ENCODE assay signal across 9 mouse cellular contexts in the genomic region with DNA sequence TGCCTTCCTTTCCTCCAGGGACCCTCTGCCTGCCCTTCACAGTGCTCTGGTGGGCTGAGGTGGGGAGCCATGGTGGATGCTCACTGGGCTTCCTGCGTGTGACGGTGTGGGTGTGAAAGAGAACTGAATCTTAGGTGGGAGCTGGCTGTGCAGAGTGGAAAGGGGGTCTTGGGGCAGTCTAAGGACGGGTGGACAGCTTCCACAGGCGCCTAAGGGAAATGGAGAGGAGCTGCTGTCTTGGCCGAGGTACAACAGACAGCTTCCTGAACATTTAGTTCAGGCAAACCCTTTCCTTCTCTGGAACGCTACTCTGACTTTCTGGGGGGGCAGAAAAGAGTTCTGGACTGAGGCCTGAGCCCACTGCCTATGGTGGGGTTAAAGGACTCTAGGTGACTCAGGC. TPM values are rescaled to one million over a fixed set of nuclear protein-coding genes. Genes with fewer than 3 reads are reported as not detected.
DNase-seq lines count a peak whose midpoint lies in the region; ATAC-seq and TF ChIP-seq lines count a peak whose summit lies in the region.
"Had no signal": no experiment of that assay in that cellular context is flagged by ENCODE, and none has a peak within 500 bp of the region (broad histone marks: within the 10 kb centered on the region; RNA-seq: fewer than 3 reads in every experiment).

No protein-coding gene starts in this region.

- no peaks in the 10 kb centered on the region for H3K27me3 ChIP-seq in cerebellum, adult 2 months (ENCODE audit: control insufficient read depth, insufficient read depth, low read length)
- no peaks in the 10 kb centered on the region for H3K27me3 ChIP-seq in limb, embryonic 12.5 days
- H3K27me3 ChIP-seq in limb, embryonic 10.5 days (ENCODE audit: low read depth, poor library complexity, severe bottlenecking) = no peaks in the 10 kb centered on the region
- H3K27me3 ChIP-seq in heart, embryonic 14.5 days (ENCODE audit: control insufficient read depth, insufficient read depth, low read length) = no peaks in the 10 kb centered on the region
- no peaks in the 10 kb centered on the region for H3K27me3 ChIP-seq in liver, embryonic 14.5 days (ENCODE audit: control insufficient read depth, insufficient read depth, low read length)

- H3K4me3 ChIP-seq in cerebellum, adult 2 months (replicated peaks; ENCODE audit: insufficient read depth, low read depth, low read length) = peak overlapping the region; percentile 14
- no peak overlapping the region for H3K4me3 ChIP-seq in limb, embryonic 12.5 days (replicated peaks)
- no peak overlapping the region for H3K4me3 ChIP-seq in limb, embryonic 10.5 days
- no peak overlapping the region for H3K4me3 ChIP-seq in heart, embryonic 14.5 days (ENCODE audit: control insufficient read depth in 1 of 2, insufficient read depth in 1 of 2, low read depth in 1 of 2, low read length in 2 of 2)
- H3K4me3 ChIP-seq in liver, embryonic 14.5 days (ENCODE audit: insufficient read depth in 1 of 2, low read depth in 2 of 2, low read length in 2 of 2) = peak overlapping the region; percentile 95 to 99

- ATAC-seq in cerebellum, adult (ENCODE audit: insufficient number of reproducible peaks, low FRiP score, low TSS enrichment) = no peak
- no peak for ATAC-seq in limb, embryonic 12.5 days (ENCODE audit: insufficient number of reproducible peaks, insufficient read depth, low FRiP score, low TSS enrichment, low read depth)
- no peak for ATAC-seq in heart, embryonic 14.5 days (ENCODE audit: insufficient number of reproducible peaks, insufficient read depth, low FRiP score, low read depth)
- ATAC-seq in liver, embryonic 14.5 days (ENCODE audit: insufficient read depth) = no peak
- no peak for ATAC-seq in monocyte, adult 5-6 weeks (replicated peaks; ENCODE audit: insufficient number of reproducible peaks, low FRiP score, low TSS enrichment, poor library complexity, severe bottlenecking)

- TF ChIP-seq EP300 in liver, embryonic 14.5 days (IDR thresholded peaks at IDR 0.05; ENCODE audit: low read depth) = no peak

- intact Hi-C loops in left cerebral cortex, postnatal 10 days (cut with DNase I) = no loop called here

- TF ChIP-seq CTCF in cerebellum, adult 2 months (IDR thresholded peaks at IDR 0.05; ENCODE audit: borderline replicate concordance, insufficient read depth, low read depth, low read length) = no peak
- no peak for TF ChIP-seq CTCF in liver, embryonic 14.5 days (IDR thresholded peaks at IDR 0.05; ENCODE audit: low read depth)

- 0 out of 2 replicates have a peak overlapping the region, but pooled peaks have one; percentile 84 for H3K4me2 ChIP-seq in limb, embryonic 12.5 days
- H3K4me2 ChIP-seq in heart, embryonic 14.5 days (ENCODE audit: low read length) = 0 out of 2 replicates have a peak overlapping the region, but pooled peaks have one; percentile 11
- H3K4me2 ChIP-seq in liver, embryonic 14.5 days (ENCODE audit: low read depth) = peak overlapping the region; percentile 83

- no peak overlapping the region for H3K27ac ChIP-seq in cerebellum, adult 2 months (ENCODE audit: insufficient read depth, low read length)
- no peak overlapping the region for H3K27ac ChIP-seq in limb, embryonic 12.5 days
- H3K27ac ChIP-seq in limb, embryonic 10.5 days = no peak overlapping the region
- H3K27ac ChIP-seq in heart, embryonic 14.5 days (replicated peaks in 1 of 2; ENCODE audit: control insufficient read depth in 1 of 2, insufficient read depth in 1 of 2, low read depth in 2 of 2, low read length in 2 of 2) = no peak overlapping the region; a peak in 1 of 4 replicates
- H3K27ac ChIP-seq in liver, embryonic 14.5 days = peak overlapping the region; percentile 92; the same call in 1 of the 2 replicates
- H3K27ac ChIP-seq: hindbrain, embryonic 14.5 days had no signal

- no peak for TF ChIP-seq POLR2A in cerebellum, adult 2 months (IDR thresholded peaks at IDR 0.05; ENCODE audit: borderline replicate concordance, insufficient read depth, low read length)

- peaks cover 13% of the 10 kb centered on the region for H3K4me1 ChIP-seq in cerebellum, adult 2 months (ENCODE audit: control insufficient read depth, insufficient read depth, low read length)
- H3K4me1 ChIP-seq in limb, embryonic 12.5 days (replicated peaks) = peaks cover 22% of the 10 kb centered on the region
- H3K4me1 ChIP-seq in limb, embryonic 10.5 days = peaks cover 28% of the 10 kb centered on the region
- H3K4me1 ChIP-seq in heart, embryonic 14.5 days (ENCODE audit: control insufficient read depth in 2 of 2, insufficient read depth in 2 of 2, low read length in 2 of 2) = peaks cover 10 to 24% of the 10 kb centered on the region in 2 experiments
- peaks cover 36 to 54% of the 10 kb centered on the region in 2 experiments for H3K4me1 ChIP-seq in liver, embryonic 14.5 days (replicated peaks; ENCODE audit: control insufficient read depth in 2 of 2, insufficient read depth in 2 of 2, low read length in 1 of 2)

- 70% methylated on average over 6 of the region's 6 CpGs for WGBS in cerebellum, adult 2 months
- 80% methylated on average over 6 of the region's 6 CpGs for WGBS in limb, embryonic 12.5 days
- WGBS in limb, embryonic 10.5 days = 87% methylated on average over 6 of the region's 6 CpGs
- WGBS in heart, embryonic 14.5 days = 55% methylated on average over 6 of the region's 6 CpGs
- 62% methylated on average over 6 of the region's 6 CpGs for WGBS in liver, embryonic 14.5 days (ENCODE audit: insufficient replicate concordance)

- no peaks in the 10 kb centered on the region for H3K9me3 ChIP-seq in limb, embryonic 12.5 days
- no peaks in the 10 kb centered on the region for H3K9me3 ChIP-seq in limb, embryonic 10.5 days (replicated peaks)
- H3K9me3 ChIP-seq in heart, embryonic 14.5 days (ENCODE audit: control insufficient read depth, low read length) = no peaks in the 10 kb centered on the region
- H3K9me3 ChIP-seq in liver, embryonic 14.5 days (ENCODE audit: control insufficient read depth, low read length) = no peaks in the 10 kb centered on the region

- DNase-seq in cerebellum, adult 2 months = no peak
- DNase-seq in limb, embryonic 10.5 days (ENCODE audit: low spot score) = no peak
- no peak for DNase-seq in liver, embryonic 14.5 days (ENCODE audit: low read depth in 3 of 3, low spot score in 3 of 3)
- no peak for DNase-seq in left cerebral cortex, postnatal 10 days (ENCODE audit: extremely low spot score in 1 of 2, low spot score in 2 of 2)

- H3K9ac ChIP-seq in limb, embryonic 12.5 days (replicated peaks) = no peak overlapping the region; the same call in 1 of the 2 replicates
- H3K9ac ChIP-seq in heart, embryonic 14.5 days (ENCODE audit: low read length) = no peak overlapping the region
- H3K9ac ChIP-seq in liver, embryonic 14.5 days (replicated peaks) = peak overlapping the region; percentile 99
- H3K9ac ChIP-seq: hindbrain, embryonic 14.5 days had no signal

- peaks cover 21% of the 10 kb centered on the region for H3K36me3 ChIP-seq in limb, embryonic 12.5 days
- peaks cover 23% of the 10 kb centered on the region for H3K36me3 ChIP-seq in limb, embryonic 10.5 days
- H3K36me3 ChIP-seq in heart, embryonic 14.5 days (ENCODE audit: control insufficient read depth, insufficient read depth, low read length) = peaks cover 20% of the 10 kb centered on the region
- peaks cover 26% of the 10 kb centered on the region for H3K36me3 ChIP-seq in liver, embryonic 14.5 days (replicated peaks; ENCODE audit: control insufficient read depth, insufficient read depth, low read depth)

RNA-seq across cellular contexts. Expression of a gene that starts 2.0 kb away (rescaled TPM):
- polyA plus RNA-seq in cerebellum, adult 2 months (2012; rRNA removed) = 14.4 and 17.0 TPM in 2 replicates
- 3.3 and 6.3 TPM in 2 replicates for polyA plus RNA-seq in limb, embryonic 12.5 days (2016; fragmentation: Nextera tagmentation; extraction: Ambion mirVana)
- polyA plus RNA-seq in limb, embryonic 10.5 days (2016; fragmentation: Nextera tagmentation; extraction: Ambion mirVana) = 9.1 and 9.2 TPM in 2 replicates
- polyA plus RNA-seq in heart, embryonic 14.5 days (2014; fragmentation: Nextera tagmentation; extraction: Ambion mirVana) = 5.2 and 6.9 TPM in 2 replicates
- polyA plus RNA-seq in liver, embryonic 14.5 days (2012; rRNA removed) = 16.2 and 17.4 TPM in 2 replicates
- polyA plus RNA-seq in liver, embryonic 14.5 days (2014; fragmentation: Nextera tagmentation; extraction: Ambion mirVana) = 8.0 and 10.3 TPM in 2 replicates
- 15.6 to 19.8 TPM (median 19.3 TPM) in 3 replicates for total RNA-seq in monocyte, adult 5-6 weeks (2017)
- 10 to 100 TPM; 10.6 to 11.5 TPM for total RNA-seq in left cerebral cortex, postnatal 10 days (2021)

Comparison
In these comparisons a context has a peak if more than half of its experiments do, and no peak if none do; other contexts are left out.
1. H3K4me3 ChIP-seq: peak in cerebellum, adult 2 months (single experiment) and liver, embryonic 14.5 days (2 of 2); none in limb, embryonic 12.5 days (single experiment), limb, embryonic 10.5 days (single experiment) and heart, embryonic 14.5 days (0 of 2).
2. H3K4me2 ChIP-seq: peak in every context shown above with its lines; median percentile 84 in limb, embryonic 12.5 days; 83 in liver, embryonic 14.5 days; 11 in heart, embryonic 14.5 days.